ENCODE assay signal across 13 mouse cellular contexts in genomic region chr11:84619713-84620112, GRCm38 (mm10).
"Had no signal": no experiment of that assay in that cellular context is flagged by ENCODE, and none has a peak within 500 bp of the region (broad histone marks: within the 10 kb centered on the region; RNA-seq: fewer than 3 reads in every experiment).

No protein-coding gene starts in this region.

- H3K27me3 ChIP-seq: intestine, embryonic 15.5 days had no signal

- H3K4me3 ChIP-seq: intestine, embryonic 15.5 days; left cerebral cortex, adult 2 months; limb, embryonic 10.5 days; liver, embryonic 13.5 days; megakaryocyte, embryonic 14.5 days; myocyte; neural tube, embryonic 15.5 days had no signal

- H3K36me3 ChIP-seq: intestine, embryonic 15.5 days; limb, embryonic 10.5 days; liver, embryonic 13.5 days; neural tube, embryonic 15.5 days had no signal

- H3K4me1 ChIP-seq: intestine, embryonic 15.5 days; megakaryocyte, embryonic 14.5 days; neural tube, embryonic 15.5 days had no signal

- ATAC-seq: intestine, embryonic 15.5 days; liver, postnatal 0 days; midbrain, embryonic 16.5 days had no signal

- H3K9me3 ChIP-seq: intestine, embryonic 15.5 days; limb, embryonic 10.5 days; liver, embryonic 13.5 days; neural tube, embryonic 15.5 days had no signal

- H3K9ac ChIP-seq: intestine, embryonic 15.5 days; liver, embryonic 13.5 days; liver, postnatal 0 days; neural tube, embryonic 15.5 days had no signal

- DNase-seq: kidney, adult 18-20 months; kidney, postnatal 10 days; liver, embryonic 13.5 days; liver, postnatal 0 days; thymus, postnatal 4 days had no signal

- H3K4me2 ChIP-seq: intestine, embryonic 15.5 days; liver, embryonic 13.5 days; midbrain, embryonic 11.5 days; neural tube, embryonic 15.5 days had no signal

- H3K27ac ChIP-seq: intestine, embryonic 15.5 days; left cerebral cortex, adult 2 months; limb, embryonic 10.5 days; liver, embryonic 13.5 days; neural tube, embryonic 15.5 days had no signal
